Mouse (Mus musculus): ENCODE measurements around the gene Erv3.

Gene Erv3

DNA sequence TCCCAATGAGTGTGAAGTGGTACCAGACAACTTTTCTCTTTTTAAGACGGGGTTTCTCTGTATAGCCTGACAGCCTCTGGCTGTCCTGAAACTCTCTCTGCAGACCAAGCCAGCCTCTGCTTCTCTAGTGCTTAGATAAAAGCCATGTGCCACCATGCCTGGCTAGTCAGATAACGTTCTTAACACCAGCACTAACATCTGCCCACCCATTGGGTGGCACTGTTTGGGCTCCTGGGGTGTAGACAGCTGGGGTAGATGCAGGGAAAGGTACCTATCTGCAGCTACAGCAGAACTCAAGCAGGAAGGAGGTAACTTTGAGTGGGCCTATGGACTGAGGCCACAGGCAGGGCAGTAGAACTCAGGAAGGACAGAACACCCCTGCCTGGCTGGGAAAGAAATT, 34.0 kb downstream of the Erv3 start:
- no peak for DNase-seq (ENCODE audit: extremely low read depth, low read depth, low spot score)

DNA sequence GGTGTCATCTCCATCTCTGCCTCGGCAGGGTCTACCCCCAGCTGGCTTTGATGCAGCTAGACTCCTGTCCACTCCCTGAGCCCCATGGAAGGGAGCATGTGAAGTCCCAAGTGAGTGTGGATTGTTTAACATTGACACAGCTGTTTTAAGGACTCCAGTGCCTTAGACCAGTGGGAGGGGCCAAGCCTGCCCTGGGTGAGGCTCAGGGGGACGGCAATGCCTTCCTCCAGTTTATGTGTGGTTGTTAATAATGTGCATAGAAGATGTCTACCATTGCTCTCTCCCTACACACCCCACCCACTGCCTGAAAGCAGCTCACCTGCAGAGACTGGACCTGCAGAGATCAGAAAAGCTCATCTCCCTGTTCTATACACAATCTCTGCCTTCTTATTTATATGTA, 35.6 kb downstream of the Erv3 start:
- no peak for DNase-seq (ENCODE audit: extremely low read depth, low read depth, low spot score)

DNA sequence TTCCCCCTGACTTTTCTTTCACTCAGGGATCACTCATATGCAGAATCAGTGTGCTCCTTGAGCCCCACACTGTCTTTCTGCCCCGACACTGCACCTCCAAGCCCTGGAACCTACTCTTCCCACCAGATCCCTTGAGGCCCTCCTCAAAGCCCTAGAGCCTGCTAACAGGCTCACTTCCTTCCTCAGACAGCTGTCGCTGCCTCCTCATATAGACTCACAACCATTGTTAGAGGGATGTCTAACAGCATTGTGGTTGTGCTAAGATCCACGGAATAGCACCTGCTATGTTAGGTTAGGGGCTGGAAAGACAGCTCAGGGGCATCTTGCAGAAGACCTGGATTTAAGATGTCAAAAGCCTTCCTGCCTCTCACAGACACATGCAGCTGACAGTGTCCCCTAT, 37.1 kb downstream of the Erv3 start:
- no peak for DNase-seq (ENCODE audit: extremely low read depth, low read depth, low spot score)

DNA sequence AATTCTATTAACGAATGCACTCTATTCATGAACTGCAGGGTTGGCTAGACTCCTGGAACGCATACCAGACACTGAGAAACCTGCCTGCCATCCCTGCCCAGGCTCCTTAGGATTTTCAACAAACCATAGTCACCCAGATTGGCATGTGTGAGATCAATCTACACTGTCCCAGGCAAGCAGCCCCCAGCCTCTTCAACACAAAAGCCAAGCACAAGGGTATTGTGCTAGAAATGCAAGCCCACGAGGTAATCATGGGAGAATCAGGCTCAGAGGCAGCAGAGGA, 37.9 kb downstream of the Erv3 start:
- no peak for DNase-seq (ENCODE audit: extremely low read depth, low read depth, low spot score)

DNA sequence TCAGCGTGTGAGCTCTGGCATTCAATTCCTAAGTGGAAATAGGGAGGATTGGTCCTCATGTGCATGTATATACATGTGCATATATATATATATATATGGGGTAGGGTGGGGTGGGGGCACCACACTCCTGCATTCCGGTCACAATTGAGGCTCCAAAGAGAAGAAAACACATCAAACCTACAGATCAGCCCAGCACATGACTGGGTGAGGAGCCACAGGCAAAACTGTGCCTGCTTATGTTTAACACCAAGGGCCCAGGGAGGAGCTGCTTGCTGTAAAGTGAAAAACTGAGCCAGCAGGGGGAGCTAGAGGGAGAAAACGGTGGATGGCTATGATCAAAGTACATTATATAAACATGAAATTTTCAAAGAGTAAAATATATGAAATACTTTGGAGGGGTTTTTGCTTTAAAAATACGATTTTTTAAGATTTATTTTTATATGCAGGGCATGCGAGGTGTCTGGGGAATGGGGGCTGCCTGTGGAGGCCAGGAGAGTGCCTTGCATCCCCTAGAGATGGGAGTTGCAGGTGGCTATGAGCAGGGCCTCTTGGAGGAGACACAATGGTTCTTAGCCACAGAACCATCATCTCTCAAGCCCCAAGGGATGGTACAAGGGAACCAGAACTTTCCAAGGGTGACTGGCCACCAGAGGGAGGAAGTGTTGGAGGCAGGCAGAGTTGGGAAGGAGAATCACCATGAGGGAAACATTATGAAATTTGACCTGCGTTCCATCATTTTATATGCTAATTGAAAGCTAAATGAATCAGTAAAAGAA, 38.4 kb downstream of the Erv3 start:
- DNase-seq (ENCODE audit: extremely low read depth, low read depth, low spot score), result no peak

DNA sequence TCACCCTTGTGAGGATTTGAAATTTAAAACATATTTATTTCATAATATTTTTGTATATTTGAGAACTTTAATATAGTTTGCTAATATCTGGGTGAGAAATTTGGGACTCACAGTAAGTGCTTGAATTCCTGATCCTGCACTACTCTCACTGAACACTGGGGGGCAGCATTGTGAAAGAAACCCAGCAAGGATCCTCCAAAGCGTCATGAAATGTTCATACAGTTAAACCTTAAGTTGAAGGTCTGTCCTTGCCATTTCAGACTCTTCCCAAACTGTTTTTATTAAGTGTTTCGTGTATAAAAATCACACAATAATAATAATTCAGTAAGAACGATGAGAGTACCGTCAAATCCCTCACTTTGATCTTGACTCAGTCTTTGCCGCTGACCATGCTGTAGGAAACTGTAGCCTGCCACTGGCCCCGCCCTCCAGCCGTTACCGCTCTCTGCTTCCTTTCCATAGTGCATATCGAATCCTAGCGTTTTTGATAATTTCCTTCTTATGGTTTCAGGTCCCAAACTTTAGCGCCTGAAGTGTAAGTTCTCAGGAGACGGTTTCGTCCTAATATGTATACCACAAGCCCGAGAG, 39.4 kb downstream of the Erv3 start:
- no peak for DNase-seq (ENCODE audit: extremely low read depth, low read depth, low spot score)

DNA sequence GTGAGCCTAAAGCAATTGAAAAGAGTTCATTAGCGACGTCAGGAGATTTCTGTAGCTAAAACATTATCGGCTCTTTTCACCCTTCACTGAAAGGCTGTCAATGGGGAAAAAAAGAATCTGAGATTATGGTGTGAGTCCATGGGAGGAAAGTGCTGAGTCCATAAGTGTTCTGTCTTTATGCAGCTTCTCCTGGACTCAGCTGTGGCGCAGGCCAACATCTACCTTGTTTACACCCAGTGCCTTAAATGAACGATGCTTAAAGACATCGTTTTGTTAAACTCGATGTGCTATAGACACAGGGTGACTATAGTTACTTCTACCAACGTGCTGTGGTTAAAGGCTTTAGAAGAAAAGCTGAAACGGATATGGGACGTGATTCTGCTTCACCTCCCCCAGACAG, 45.2 kb downstream of the Erv3 start:
- no peak for DNase-seq (ENCODE audit: extremely low read depth, low read depth, low spot score)

DNA sequence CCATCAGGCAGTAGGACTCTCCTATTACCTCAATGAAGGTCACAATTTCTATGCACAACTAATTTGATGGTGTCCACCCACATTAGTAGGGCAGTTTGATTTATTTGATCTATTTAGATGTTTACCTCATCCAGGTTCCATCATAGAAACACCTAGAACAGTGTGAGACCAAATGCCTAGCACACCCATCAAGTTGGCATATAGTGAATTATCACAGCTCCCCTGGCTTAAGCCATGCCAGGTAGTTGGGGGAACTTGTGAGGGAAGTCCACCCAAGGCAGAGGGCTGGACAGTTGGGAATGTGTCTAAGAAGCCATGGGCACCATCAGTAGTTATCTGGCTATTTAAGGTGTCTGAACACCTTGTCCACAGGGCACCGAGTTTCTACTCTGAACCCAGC, 46.1 kb downstream of the Erv3 start:
- DNase-seq (ENCODE audit: extremely low read depth, low read depth, low spot score), result no peak

DNA sequence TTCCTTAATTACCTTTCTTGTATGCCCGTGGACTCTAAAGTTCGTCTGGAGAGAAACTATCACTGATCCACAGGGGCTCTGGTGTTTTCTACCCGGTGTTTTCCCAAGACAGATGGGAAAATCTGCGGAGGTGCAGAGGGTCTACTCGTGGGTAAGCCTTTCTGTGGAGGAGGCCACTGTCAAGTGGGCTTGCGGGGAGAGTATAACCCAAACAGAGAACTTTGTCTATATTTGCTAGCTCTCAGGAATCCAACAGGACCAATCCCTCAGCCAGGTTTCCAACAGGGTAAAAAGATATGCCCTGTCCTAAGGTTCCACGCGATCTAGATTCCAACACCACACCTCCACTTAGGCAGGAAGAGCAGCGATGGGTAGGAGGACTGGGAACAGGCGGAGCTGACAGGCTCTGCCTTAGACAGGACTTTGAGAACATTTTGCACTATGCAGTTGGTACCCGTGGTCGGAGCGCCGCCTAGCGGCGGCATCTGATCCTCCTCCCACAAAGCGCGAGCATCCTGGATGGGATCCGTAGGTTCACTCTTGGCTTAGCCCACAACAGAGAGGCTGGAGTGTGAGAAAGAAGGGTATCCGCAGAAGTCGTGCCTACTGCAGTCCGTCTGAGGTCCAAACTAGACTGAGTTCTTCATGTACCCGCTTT, 46.9 kb downstream of the Erv3 start:
- DNase-seq (ENCODE audit: extremely low read depth, low read depth, low spot score), result no peak

DNA sequence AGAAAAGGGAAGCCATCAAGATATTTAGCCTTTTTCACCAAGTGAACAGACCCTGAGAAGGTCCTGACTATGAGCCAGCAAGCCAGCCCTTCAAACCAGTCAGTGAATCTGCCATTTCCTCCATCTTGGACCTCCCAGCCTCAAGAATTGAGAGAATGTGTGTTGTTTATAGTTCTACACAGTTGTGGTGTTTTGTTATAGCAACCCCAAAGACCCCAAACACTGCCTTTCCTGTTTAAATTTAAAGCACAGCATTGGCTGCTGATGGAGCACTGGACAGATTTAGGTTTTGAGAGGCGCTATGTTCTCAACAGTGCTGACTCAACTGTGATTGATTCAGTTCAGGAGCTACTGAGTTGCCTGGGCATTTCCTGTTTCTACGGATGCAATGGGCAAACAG, 47.9 kb downstream of the Erv3 start:
- no peak for DNase-seq (ENCODE audit: extremely low read depth, low read depth, low spot score)

DNA sequence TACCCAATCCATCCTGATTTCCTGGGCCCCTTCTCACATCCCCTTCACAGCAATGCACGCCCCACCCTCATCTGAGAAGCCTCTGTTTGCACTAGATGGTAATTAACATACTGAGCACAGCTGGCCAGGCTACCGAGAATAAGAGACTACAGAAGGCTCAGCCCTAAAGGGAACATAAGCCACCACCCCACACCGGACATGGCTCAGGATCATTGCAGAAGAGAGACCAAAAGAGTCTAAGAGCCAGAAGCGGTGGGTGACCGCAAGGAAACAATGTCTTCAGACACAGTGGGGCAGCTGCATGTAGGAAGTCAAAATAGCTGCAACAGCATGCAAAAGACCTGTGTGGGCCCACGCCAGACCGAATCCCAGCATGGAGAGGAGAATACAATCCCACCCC, 50.7 kb downstream of the Erv3 start:
- DNase-seq (ENCODE audit: extremely low read depth, low read depth, low spot score), result no peak

DNA sequence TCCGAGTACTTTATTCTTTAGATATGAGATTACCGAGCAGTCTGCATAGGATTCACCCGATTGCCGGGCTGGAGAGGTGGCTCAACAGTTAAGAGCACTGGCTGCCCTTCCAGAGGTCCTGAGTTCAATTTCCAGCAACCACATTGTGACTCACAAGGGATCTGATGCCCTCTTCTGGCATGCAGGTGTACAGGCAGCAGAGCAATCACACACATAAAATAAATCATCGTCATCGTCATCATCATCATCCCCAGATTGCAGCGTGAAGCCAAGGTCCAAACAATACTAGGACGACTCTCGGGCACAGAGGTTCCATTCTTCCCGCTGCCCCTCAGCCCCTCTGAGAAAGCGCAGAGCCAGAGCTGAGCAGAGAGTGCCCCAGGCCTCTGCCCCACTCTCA, 51.9 kb downstream of the Erv3 start:
- DNase-seq (ENCODE audit: extremely low read depth, low read depth, low spot score), result no peak

DNA sequence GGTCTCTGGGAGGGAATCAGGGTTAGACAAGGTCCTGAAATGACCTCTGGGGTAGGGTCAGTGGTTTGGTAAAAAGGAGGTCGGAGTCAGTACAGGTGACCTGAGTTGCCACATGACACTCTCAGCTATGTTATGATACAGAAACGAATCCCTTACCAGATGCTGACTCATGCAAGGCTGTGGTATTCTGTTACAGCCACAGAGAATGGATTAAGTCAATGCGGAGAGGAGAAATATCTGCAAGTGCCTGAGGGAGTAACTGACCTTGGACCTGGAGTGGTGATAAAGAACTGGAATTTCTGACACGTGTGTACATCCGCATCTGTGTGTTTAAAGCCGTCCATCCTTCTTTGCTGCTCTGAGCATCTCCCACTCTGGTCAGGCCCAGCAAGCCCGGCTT, 52.7 kb downstream of the Erv3 start:
- no peak for DNase-seq (ENCODE audit: extremely low read depth, low read depth, low spot score)

DNA sequence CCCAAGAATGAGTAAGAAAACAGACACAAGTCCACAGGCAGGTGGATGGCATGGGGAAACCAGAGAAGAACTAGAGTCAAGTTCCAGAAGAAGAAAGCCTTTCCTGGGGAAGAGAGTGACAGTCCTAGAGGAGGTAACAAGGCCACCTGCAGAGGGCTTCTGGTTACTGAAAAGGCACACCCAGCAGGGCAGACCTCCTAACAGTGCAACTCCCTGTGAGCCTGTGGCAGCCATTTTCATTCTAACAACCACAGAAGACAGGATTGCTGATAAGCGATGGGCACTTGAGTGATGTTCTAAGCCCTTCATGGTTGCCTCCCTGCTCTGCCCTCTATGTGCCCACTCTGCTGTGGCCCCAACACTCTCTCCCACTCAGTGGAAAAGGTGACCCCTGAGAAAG, 54.2 kb downstream of the Erv3 start:
- no peak for DNase-seq (ENCODE audit: extremely low read depth, low read depth, low spot score)

DNA sequence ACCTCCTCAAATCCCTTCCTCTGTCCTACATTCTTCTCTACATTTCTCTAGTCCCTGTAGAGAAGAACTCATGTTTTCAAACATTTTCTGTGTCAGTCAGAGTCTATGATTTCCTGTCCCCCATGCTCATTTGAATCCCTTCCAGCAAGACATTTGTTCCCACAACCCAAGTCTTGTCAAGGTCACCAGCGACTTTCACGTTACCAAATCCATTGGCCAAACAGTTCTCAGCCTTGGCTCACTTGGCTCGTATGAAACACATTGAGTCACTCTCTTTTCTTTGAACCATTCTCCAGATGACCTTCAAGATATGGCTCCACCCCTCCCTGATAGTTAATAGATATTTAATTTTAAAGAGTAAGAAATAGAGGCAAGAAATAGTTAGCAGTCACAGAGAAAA, 55.7 kb downstream of the Erv3 start:
- no peak for DNase-seq (ENCODE audit: extremely low read depth, low read depth, low spot score)

All from fat pad, adult 2 months (tissue).